Mouse (Mus musculus) ES-Bruce4 (cell line): Measurements from ENCODE around the gene Crygc.

Source experiments
- CTCF ChIP-seq: IDR thresholded peaks from one replicate; pipeline ENCODE4 v1.8.1; 2011; ENCODE audit warnings: low read depth, low read length
- POLR2A ChIP-seq: IDR thresholded peaks from one replicate; pipeline ENCODE4 v1.8.1; 2011; ENCODE audit warnings: low read length; ENCODE audit not compliant: insufficient read depth

- TF ChIP-seq POLR2A (no peak), CTCF (no peak)
These were observed 29.8 kb upstream of the Crygc start, which contains the start of gene Cryga for GRCm38 (mm10) chr1:65103273-65103672.
